ENCODE assay signal across 16 mouse cellular contexts in genomic region chr1:186163206-186163605, GRCm38 (mm10). TPM values are rescaled to one million over a fixed set of nuclear protein-coding genes. Genes with fewer than 3 reads are reported as not detected.
DNase-seq lines count a peak whose midpoint lies in the region; ATAC-seq and TF ChIP-seq lines count a peak whose summit lies in the region.
"Had no signal": no experiment of that assay in that cellular context is flagged by ENCODE, and none has a peak within 500 bp of the region (broad histone marks: within the 10 kb centered on the region; RNA-seq: fewer than 3 reads in every experiment).

No protein-coding gene starts in this region.

- H3K27me3 ChIP-seq in midbrain, postnatal 0 days (ENCODE audit: insufficient read depth, low read length) = no peaks in the 10 kb centered on the region
- H3K27me3 ChIP-seq in midbrain, embryonic 11.5 days (ENCODE audit: control insufficient read depth, insufficient read depth, low read length) = no peaks in the 10 kb centered on the region
- H3K27me3 ChIP-seq: forebrain, embryonic 15.5 days; lung, embryonic 15.5 days; megakaryocyte, embryonic 14.5 days had no signal

- H3K4me3 ChIP-seq in midbrain, postnatal 0 days (ENCODE audit: low read depth, low read length) = no peak overlapping the region
- no peak overlapping the region for H3K4me3 ChIP-seq in midbrain, embryonic 11.5 days (ENCODE audit: low read depth, low read length)
- H3K4me3 ChIP-seq: forebrain, embryonic 15.5 days; lung, embryonic 15.5 days; megakaryocyte, embryonic 14.5 days had no signal

- WGBS in midbrain, postnatal 0 days = 55% methylated on average over 12 of the region's 12 CpGs
- WGBS in midbrain, embryonic 11.5 days = 62% methylated on average over 12 of the region's 12 CpGs

- H3K27ac ChIP-seq in midbrain, postnatal 0 days (ENCODE audit: low read depth, low read length) = no peak overlapping the region
- H3K27ac ChIP-seq in midbrain, embryonic 11.5 days (ENCODE audit: low read depth, low read length) = no peak overlapping the region
- H3K27ac ChIP-seq: forebrain, embryonic 15.5 days; lung, embryonic 15.5 days had no signal

- ATAC-seq in midbrain, postnatal 0 days (ENCODE audit: low FRiP score) = no peak
- no peak for ATAC-seq in midbrain, embryonic 11.5 days (ENCODE audit: low FRiP score)
- ATAC-seq: forebrain, embryonic 15.5 days had no signal

- H3K4me1 ChIP-seq in midbrain, postnatal 0 days (ENCODE audit: insufficient read depth, low read length) = no peaks in the 10 kb centered on the region
- H3K4me1 ChIP-seq in midbrain, embryonic 11.5 days (ENCODE audit: control insufficient read depth, insufficient read depth, low read length) = no peaks in the 10 kb centered on the region
- H3K4me1 ChIP-seq: megakaryocyte, embryonic 14.5 days had no signal

- no peaks in the 10 kb centered on the region for H3K9me3 ChIP-seq in midbrain, postnatal 0 days (ENCODE audit: low read length)
- H3K9me3 ChIP-seq in midbrain, embryonic 11.5 days (ENCODE audit: control insufficient read depth, low read length) = no peaks in the 10 kb centered on the region
- H3K9me3 ChIP-seq: forebrain, embryonic 15.5 days; lung, embryonic 15.5 days had no signal

- H3K4me2 ChIP-seq in midbrain, postnatal 0 days (ENCODE audit: low read depth, low read length, poor library complexity, severe bottlenecking) = no peak overlapping the region
- H3K4me2 ChIP-seq in midbrain, embryonic 11.5 days = no peak overlapping the region
- H3K4me2 ChIP-seq: forebrain, embryonic 15.5 days; lung, embryonic 15.5 days had no signal

- TF ChIP-seq CTCF in midbrain, postnatal 0 days (IDR thresholded peaks at IDR 0.05) = no peak

- no peaks in the 10 kb centered on the region for H3K36me3 ChIP-seq in midbrain, postnatal 0 days (ENCODE audit: insufficient read depth, low read length)
- no peaks in the 10 kb centered on the region for H3K36me3 ChIP-seq in midbrain, embryonic 11.5 days (ENCODE audit: control insufficient read depth, insufficient read depth, low read length)
- H3K36me3 ChIP-seq: forebrain, embryonic 15.5 days; lung, embryonic 15.5 days had no signal

- H3K9ac ChIP-seq in midbrain, postnatal 0 days (replicated peaks; ENCODE audit: low read length, poor library complexity, severe bottlenecking) = no peak overlapping the region
- no peak overlapping the region for H3K9ac ChIP-seq in midbrain, embryonic 11.5 days (ENCODE audit: low read length)
- H3K9ac ChIP-seq: forebrain, embryonic 15.5 days; lung, embryonic 15.5 days had no signal

- DNase-seq in gastrocnemius, postnatal 25 days = peak; percentile 11
- DNase-seq in gastrocnemius, postnatal 10 days = no peak
- peak; percentile 24 for DNase-seq in midbrain, postnatal 0 days (ENCODE audit: low spot score)
- DNase-seq in midbrain, embryonic 11.5 days (ENCODE audit: low spot score, missing footprints) = no peak
- peak; percentile 51 to 57 for DNase-seq in heart, adult 9 months (ENCODE audit: low spot score in 2 of 2)
- no peak for DNase-seq in layer of hippocampus, postnatal 10 days (ENCODE audit: low spot score in 2 of 2)
- DNase-seq in frontal cortex, postnatal 25 days (ENCODE audit: low spot score in 2 of 2) = no peak
- no peak for DNase-seq in spleen, adult 18-20 months
- DNase-seq: cerebellum, postnatal 25 days; kidney, adult 18-20 months; layer of hippocampus, adult 9-11 months; left cerebral cortex, postnatal 4 days; right cerebral cortex, adult 18-20 months had no signal

RNA-seq across cellular contexts. Expression of gene Lyplal1, which starts 46.1 kb away (rescaled TPM):
- 1 to 10 TPM; 1.4 to 2.4 TPM for total RNA-seq in gastrocnemius, postnatal 25 days (2021)
- 1 to 10 TPM; 5.4 to 6.2 TPM for total RNA-seq in gastrocnemius, postnatal 10 days (2021)
- total RNA-seq in midbrain, postnatal 0 days (2014; rRNA removed) = 11.3 and 15.5 TPM in 2 replicates
- 15.5 and 16.4 TPM in 2 replicates for polyA plus RNA-seq in midbrain, postnatal 0 days (2015; fragmentation: Nextera tagmentation; extraction: Ambion mirVana)
- polyA plus RNA-seq in midbrain, embryonic 11.5 days (2014; fragmentation: Nextera tagmentation; extraction: Ambion mirVana) = 20.7 and 21.6 TPM in 2 replicates
- total RNA-seq in layer of hippocampus, postnatal 10 days (2021) = 10 to 100 TPM; 14.7 to 16.3 TPM

Comparison
In these comparisons a context has a peak if more than half of its experiments do, and no peak if none do; other contexts are left out.
1. DNase-seq: peak in gastrocnemius, postnatal 25 days (single experiment), midbrain, postnatal 0 days (single experiment) and heart, adult 9 months (2 of 2); none in gastrocnemius, postnatal 10 days (single experiment), midbrain, embryonic 11.5 days (single experiment), layer of hippocampus, postnatal 10 days (0 of 2), frontal cortex, postnatal 25 days (0 of 2) and spleen, adult 18-20 months (0 of 2).